Mouse (Mus musculus): ENCODE results near the gene Aqp9. TPM values are rescaled to one million over a fixed set of nuclear protein-coding genes. Genes with fewer than 3 reads are reported as not detected.
"Not testable (repeated sequence)": the region's sequence is repeated elsewhere in the genome, so short reads cannot be mapped to it uniquely, and the experiment has no call there.

The Aqp9 gene
- total and polyA plus RNA-seq, 2 experiments, result 114 to 300 TPM

GRCm38 (mm10) chr9:71126205-71126604 lies 42.3 kb downstream of the Aqp9 start:
- Histone ChIP-seq H3K27ac (replicated peaks; ENCODE audit: insufficient read depth, low read depth, low read length) (no peak overlapping the region), H3K36me3 (ENCODE audit: control insufficient read depth, insufficient read depth, low read length) (peaks cover 75% of the 10 kb centered on the region), H3K27me3 (ENCODE audit: control insufficient read depth, insufficient read depth, low read length) (no peaks in the 10 kb centered on the region), H3K79me2 (ENCODE audit: control insufficient read depth, insufficient read depth, low read length) (peaks cover 4% of the 10 kb centered on the region; the same call in 1 of the 2 replicates), H3K4me3 (ENCODE audit: insufficient read depth, low read depth, low read length) (no peak overlapping the region), H3K9ac (ENCODE audit: low read depth, low read length) (no peak overlapping the region), H3K4me1 (ENCODE audit: control insufficient read depth, insufficient read depth, low read length) (peaks cover 2% of the 10 kb centered on the region)
- DNase-seq (ENCODE audit: extremely low read depth, low read depth, low spot score), result no peak
- WGBS, result 62% methylated on average over 2 of the region's 2 CpGs
- no peak for TF ChIP-seq POLR2A (IDR thresholded peaks at IDR 0.05; ENCODE audit: extremely low read depth, insufficient read depth, low read length)
- no peak for TF ChIP-seq CTCF (IDR thresholded peaks at IDR 0.05; ENCODE audit: low read depth, low read length)

- H3K4me1 ChIP-seq (ENCODE audit: control insufficient read depth, insufficient read depth, low read length); H3K79me2 ChIP-seq (ENCODE audit: control insufficient read depth, insufficient read depth, low read length); H3K27me3 ChIP-seq (ENCODE audit: control insufficient read depth, insufficient read depth, low read length); H3K27ac ChIP-seq (replicated peaks; ENCODE audit: insufficient read depth, low read depth, low read length); DNase-seq (ENCODE audit: extremely low read depth, low read depth, low spot score); H3K4me3 ChIP-seq (ENCODE audit: insufficient read depth, low read depth, low read length); H3K9ac ChIP-seq (ENCODE audit: low read depth, low read length): not testable (repeated sequence)
- 86% methylated on average over 8 of the region's 8 CpGs for WGBS
- peaks cover 57% of the 10 kb centered on the region for H3K36me3 ChIP-seq (ENCODE audit: control insufficient read depth, insufficient read depth, low read length)
- peak; percentile 42; the same call in 1 of the 2 replicates for TF ChIP-seq CTCF (IDR thresholded peaks at IDR 0.05; ENCODE audit: low read depth, low read length)
These were observed 45.4 kb downstream of the Aqp9 start for GRCm38 (mm10) chr9:71123095-71123494.

GRCm38 (mm10) chr9:71120924-71121323 lies 47.6 kb downstream of the Aqp9 start:
- H3K27me3 ChIP-seq (ENCODE audit: control insufficient read depth, insufficient read depth, low read length), result no peaks in the 10 kb centered on the region

GRCm38 (mm10) chr9:71113166-71113565 lies 55.3 kb downstream of the Aqp9 start:
- DNase-seq (ENCODE audit: extremely low read depth, low read depth, low spot score), result peak; percentile 73
- WGBS, result 30% methylated on average over 6 of the region's 6 CpGs
- TF ChIP-seq POLR2A (IDR thresholded peaks at IDR 0.05; ENCODE audit: extremely low read depth, insufficient read depth, low read length) (no peak), CTCF (IDR thresholded peaks at IDR 0.05; ENCODE audit: low read depth, low read length) (no peak)
- peaks cover 23% of the 10 kb centered on the region for H3K36me3 ChIP-seq (ENCODE audit: control insufficient read depth, insufficient read depth, low read length)
- no peaks in the 10 kb centered on the region for H3K27me3 ChIP-seq (ENCODE audit: control insufficient read depth, insufficient read depth, low read length)
- H3K4me3 ChIP-seq (ENCODE audit: insufficient read depth, low read depth, low read length), result no peak overlapping the region
- H3K79me2 ChIP-seq (ENCODE audit: control insufficient read depth, insufficient read depth, low read length), result no peaks in the 10 kb centered on the region
- no peak overlapping the region for H3K27ac ChIP-seq (replicated peaks; ENCODE audit: insufficient read depth, low read depth, low read length)
- H3K4me1 ChIP-seq (ENCODE audit: control insufficient read depth, insufficient read depth, low read length), result no peaks in the 10 kb centered on the region
- H3K9ac ChIP-seq (ENCODE audit: low read depth, low read length), result no peak overlapping the region

More at GRCm38 (mm10) chr9:71120924-71121323, 47.6 kb downstream of the Aqp9 start:
- no peak for DNase-seq (ENCODE audit: extremely low read depth, low read depth, low spot score)
- Histone ChIP-seq H3K4me3 (ENCODE audit: insufficient read depth, low read depth, low read length) (no peak overlapping the region), H3K27ac (replicated peaks; ENCODE audit: insufficient read depth, low read depth, low read length) (no peak overlapping the region), H3K4me1 (ENCODE audit: control insufficient read depth, insufficient read depth, low read length) (no peaks in the 10 kb centered on the region), H3K79me2 (ENCODE audit: control insufficient read depth, insufficient read depth, low read length) (no peaks in the 10 kb centered on the region; the same call in 1 of the 2 replicates), H3K36me3 (ENCODE audit: control insufficient read depth, insufficient read depth, low read length) (peaks cover 46% of the 10 kb centered on the region), H3K9ac (ENCODE audit: low read depth, low read length) (no peak overlapping the region)
- WGBS, result 87% methylated on average over 9 of the region's 9 CpGs
- TF ChIP-seq POLR2A (IDR thresholded peaks at IDR 0.05; ENCODE audit: extremely low read depth, insufficient read depth, low read length), result no peak
- no peak for TF ChIP-seq CTCF (IDR thresholded peaks at IDR 0.05; ENCODE audit: low read depth, low read length)

- no peak overlapping the region for H3K9ac ChIP-seq (ENCODE audit: low read depth, low read length)
These were observed 65.0 kb downstream of the Aqp9 start for GRCm38 (mm10) chr9:71103521-71103920.

GRCm38 (mm10) chr9:71094066-71094465 lies 74.4 kb downstream of the Aqp9 start:
- WGBS, result 88% methylated on average over 6 of the region's 6 CpGs
- H3K4me1 ChIP-seq (ENCODE audit: control insufficient read depth, insufficient read depth, low read length), result no peaks in the 10 kb centered on the region
- H3K79me2 ChIP-seq (ENCODE audit: control insufficient read depth, insufficient read depth, low read length), result no peaks in the 10 kb centered on the region
- no peak overlapping the region for H3K9ac ChIP-seq (ENCODE audit: low read depth, low read length)
- no peaks in the 10 kb centered on the region for H3K27me3 ChIP-seq (ENCODE audit: control insufficient read depth, insufficient read depth, low read length)
- DNase-seq (ENCODE audit: extremely low read depth, low read depth, low spot score), result no peak
- TF ChIP-seq CTCF (IDR thresholded peaks at IDR 0.05; ENCODE audit: low read depth, low read length) (no peak), POLR2A (IDR thresholded peaks at IDR 0.05; ENCODE audit: extremely low read depth, insufficient read depth, low read length) (no peak)
- no peaks in the 10 kb centered on the region for H3K36me3 ChIP-seq (ENCODE audit: control insufficient read depth, insufficient read depth, low read length)
- H3K27ac ChIP-seq (replicated peaks; ENCODE audit: insufficient read depth, low read depth, low read length), result no peak overlapping the region
- no peak overlapping the region for H3K4me3 ChIP-seq (ENCODE audit: insufficient read depth, low read depth, low read length)

More at GRCm38 (mm10) chr9:71103521-71103920, 65.0 kb downstream of the Aqp9 start:
- Histone ChIP-seq H3K4me1 (ENCODE audit: control insufficient read depth, insufficient read depth, low read length) (no peaks in the 10 kb centered on the region), H3K4me3 (ENCODE audit: insufficient read depth, low read depth, low read length) (no peak overlapping the region), H3K79me2 (ENCODE audit: control insufficient read depth, insufficient read depth, low read length) (no peaks in the 10 kb centered on the region), H3K27me3 (ENCODE audit: control insufficient read depth, insufficient read depth, low read length) (no peaks in the 10 kb centered on the region), H3K27ac (replicated peaks; ENCODE audit: insufficient read depth, low read depth, low read length) (no peak overlapping the region), H3K36me3 (ENCODE audit: control insufficient read depth, insufficient read depth, low read length) (no peaks in the 10 kb centered on the region)
- WGBS, result 97% methylated on average over 5 of the region's 5 CpGs
- no peak for TF ChIP-seq POLR2A (IDR thresholded peaks at IDR 0.05; ENCODE audit: extremely low read depth, insufficient read depth, low read length)
- no peak for TF ChIP-seq CTCF (IDR thresholded peaks at IDR 0.05; ENCODE audit: low read depth, low read length)
- DNase-seq (ENCODE audit: extremely low read depth, low read depth, low spot score), result no peak
